Mouse (Mus musculus): ENCODE data around the gene Foxc2.

Foxc2 gene

DNA sequence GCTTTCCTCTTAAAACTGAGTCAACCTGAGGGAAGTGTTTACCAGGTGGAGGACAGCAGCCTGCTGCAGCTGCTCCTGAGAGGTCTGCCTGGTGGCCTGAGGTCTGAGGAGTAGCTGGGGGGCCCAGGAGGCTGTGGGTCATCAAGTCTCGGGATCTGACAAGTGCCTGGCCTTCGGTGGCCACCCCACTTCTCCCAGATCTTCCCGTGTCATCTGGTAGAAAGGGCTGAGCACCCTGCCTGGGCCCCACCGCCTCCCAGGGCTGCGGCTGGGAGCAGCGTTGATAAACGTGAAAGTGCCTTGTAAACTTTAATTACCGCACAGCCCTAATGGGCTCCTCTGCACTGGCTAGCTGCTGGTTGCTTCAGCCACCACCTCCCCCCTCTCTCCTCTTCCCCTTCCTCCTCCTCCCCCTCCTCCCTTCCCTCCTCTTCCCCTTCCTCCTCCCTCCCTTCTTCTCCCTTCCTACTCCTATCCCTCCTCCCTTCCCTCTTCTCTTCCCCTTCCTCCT, 32.7 kb downstream of the Foxc2 start:
- no peak for DNase-seq (ENCODE audit: low read depth, low spot score)

DNA sequence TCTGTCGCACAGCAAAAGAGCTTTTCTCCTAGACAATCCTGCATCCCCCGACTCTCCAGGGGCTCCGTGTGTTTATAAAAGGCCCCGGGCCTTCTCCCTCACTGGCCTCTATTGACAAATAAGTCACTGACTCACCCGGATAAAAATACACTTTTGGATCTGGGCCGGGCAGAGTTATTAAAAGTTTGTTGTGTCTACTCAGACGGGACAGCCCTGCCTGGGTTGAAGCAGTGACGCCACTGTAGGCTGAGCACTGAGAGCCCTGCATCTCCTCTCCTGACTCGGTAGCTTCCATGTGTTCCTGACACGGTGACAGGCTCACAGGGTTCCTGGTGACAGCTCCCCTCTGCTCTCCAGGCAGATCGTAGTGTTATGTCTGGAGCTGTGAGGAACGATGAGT, 36.4 kb downstream of the Foxc2 start:
- DNase-seq (ENCODE audit: low read depth, low spot score): no peak

DNA sequence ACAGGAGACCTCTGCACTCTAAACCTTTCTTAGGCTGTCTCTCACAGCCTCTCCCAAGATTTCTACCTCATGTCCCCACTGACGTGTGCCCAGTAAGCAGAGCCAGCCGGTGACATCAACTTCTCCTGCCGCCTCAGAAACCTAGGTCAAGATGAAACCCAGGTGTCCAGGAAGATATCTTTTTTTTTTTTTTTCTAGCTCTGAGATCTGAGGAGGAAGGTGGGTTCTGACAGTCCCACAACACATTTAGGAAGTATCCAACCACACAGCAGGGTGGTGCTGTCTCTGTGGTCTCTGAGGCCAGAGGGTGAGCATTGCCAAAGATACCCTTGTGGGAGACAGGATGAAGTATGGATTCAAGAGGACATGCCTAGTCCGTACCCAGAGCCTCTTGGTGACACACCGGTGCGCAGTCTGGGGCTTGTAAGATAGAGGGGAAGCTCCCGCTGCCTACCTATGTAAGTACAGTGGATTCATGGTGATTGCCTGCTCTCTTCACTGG, 41.1 kb downstream of the Foxc2 start:
- DNase-seq (ENCODE audit: low read depth, low spot score): no peak

DNA sequence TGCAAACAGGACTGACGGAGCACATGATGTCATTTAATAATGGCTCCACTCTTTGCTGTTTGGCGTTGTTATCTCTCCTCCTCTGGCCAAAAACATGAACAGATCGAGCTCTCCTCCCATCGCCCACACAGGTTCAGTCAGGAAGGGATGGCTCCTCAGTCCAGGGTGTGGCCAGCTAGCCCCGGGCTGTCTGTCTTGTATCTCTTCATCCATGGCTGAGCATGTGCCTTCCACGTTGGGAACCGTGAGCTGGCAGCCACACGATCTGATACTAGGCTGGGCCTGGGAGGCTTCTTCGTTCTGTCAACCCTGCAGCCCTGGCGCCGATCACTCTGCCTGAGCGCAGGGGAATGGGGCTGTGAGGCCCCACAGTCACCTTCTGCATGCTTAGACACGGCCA, 42.8 kb downstream of the Foxc2 start:
- no peak for DNase-seq (ENCODE audit: low read depth, low spot score)

DNA sequence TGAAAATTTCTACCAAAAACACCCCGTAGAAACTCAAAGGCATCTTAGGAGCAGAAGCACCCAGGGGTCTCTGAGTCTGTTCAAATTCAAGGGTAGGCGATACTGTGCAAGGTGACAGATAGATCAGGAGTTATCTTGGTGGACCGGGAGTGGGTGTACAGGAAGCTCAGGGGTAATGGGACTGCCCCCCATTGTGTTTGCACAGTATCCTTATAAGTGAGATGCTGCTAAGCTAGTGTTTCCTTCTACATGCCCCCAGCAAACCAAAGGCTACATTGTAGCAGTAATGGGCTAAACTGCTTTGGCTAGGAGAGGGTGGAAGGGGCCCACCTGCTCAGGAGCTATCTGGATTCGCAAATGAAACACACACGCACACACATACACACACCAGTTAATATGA, 45.5 kb downstream of the Foxc2 start:
- no peak for DNase-seq (ENCODE audit: low read depth, low spot score)

DNA sequence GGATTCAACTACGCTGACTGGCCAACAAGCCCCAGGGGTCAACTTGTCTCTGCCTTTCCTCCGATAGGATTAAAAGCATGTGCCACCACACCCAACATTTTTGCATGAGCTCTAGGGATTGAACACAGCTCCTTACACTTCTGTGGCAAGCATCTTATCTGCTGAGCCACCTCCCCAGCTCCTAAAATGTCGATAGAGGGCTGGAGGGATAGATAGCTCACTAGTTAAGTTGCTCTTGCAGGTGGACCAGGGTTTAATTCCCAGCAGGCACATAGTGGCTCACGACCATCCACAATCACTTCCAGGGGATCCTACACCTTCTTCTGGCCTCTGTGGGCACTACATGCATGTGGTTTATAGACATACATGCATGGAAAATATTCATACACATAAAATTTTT, 46.4 kb downstream of the Foxc2 start:
- DNase-seq (ENCODE audit: low read depth, low spot score): no peak

DNA sequence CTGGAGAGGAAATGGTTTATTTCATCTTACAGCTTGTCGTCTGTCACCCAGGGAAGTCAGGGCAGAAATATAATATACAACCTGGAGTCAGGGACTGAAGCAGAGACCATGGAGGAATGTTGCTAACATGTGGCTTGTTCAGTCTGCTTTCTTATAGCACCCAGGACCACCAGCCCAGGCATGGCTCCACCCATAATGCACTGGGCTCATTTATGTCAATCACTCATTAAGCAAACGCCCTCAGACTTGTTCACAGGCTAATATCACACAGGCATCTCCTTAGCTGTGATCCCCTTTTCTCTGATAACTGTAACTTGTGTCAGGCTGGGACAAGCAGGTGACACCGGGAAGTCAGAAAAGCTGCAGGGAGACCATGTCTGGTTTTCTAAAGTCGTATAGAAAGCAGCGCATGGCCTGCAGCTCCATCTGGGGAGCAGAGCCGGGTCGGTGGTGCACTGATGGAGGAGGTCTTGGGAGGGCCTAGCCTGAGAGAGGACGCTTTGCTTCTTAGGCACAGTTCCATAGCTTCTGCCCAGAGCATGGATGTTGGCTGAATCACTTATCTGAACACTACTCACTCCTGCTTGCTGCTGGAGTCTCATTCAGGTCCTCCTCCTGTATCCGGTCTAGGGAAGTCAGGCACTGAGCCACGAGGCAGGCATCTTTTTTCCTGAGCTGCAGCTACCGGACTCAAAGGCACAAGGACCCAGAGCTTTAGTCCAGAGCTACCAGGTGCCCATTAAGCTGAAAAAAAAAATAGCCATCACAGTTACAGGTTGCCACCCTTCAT, 47.1 kb downstream of the Foxc2 start:
- no peak for DNase-seq (ENCODE audit: low read depth, low spot score)

DNA sequence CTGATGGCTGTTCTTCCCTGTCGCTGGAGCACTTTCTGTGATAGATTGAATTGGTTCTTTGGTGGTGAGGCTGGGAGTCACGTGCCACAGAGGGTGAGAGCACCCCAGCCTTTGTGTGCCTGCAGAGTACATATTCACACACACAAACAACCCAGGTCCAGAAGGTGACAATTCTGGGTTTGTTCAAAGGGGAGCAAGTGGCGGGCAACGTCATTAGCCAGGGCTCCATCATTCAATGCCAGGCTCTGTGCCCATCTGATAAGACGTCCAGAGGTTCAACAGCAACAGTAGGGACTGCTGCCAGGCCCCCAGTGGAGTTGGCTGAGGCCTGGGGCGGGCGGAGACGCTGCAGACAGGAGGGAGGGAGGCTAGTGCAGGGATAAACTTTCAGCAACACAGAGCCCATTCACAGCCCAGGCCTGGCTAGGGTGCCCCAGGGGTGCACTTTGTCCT, 48.1 kb downstream of the Foxc2 start:
- no peak for DNase-seq (ENCODE audit: low read depth, low spot score)

DNA sequence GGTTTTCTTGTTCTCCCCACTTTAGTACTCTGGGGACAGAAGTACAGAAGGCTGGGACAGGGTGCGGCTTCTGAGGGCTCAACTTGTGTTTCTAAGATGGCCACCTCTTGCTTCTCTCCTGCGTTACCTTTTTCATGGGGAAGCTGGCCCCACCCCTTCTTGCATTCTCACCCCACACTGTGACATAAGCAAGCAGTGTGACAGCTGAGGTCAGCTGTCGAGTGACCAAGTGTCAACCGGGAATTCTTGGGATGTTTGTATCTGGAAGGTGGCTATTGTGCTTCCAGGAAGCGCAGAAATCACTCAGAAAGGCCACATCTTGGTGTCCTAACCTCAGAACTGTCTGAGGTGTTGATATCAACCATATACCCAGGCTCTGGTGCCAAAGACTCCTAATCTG, 52.1 kb downstream of the Foxc2 start:
- no peak for DNase-seq (ENCODE audit: low read depth, low spot score)
